Mouse (Mus musculus) ovary, postnatal 36 days (tissue): Measurements from ENCODE around the gene Cep295nl.
"Not testable (repeated sequence)": the region's sequence is repeated elsewhere in the genome, so short reads cannot be mapped to it uniquely, and the experiment has no call there.

Source experiments
- DNase-seq: peaks from one replicate; pipeline ENCODE4 v3.0.0; 2022; ENCODE audit warnings: low spot score, mixed read lengths

Gene Cep295nl

GRCm38 (mm10) chr11:118321500-118321899 is 20.8 kb downstream of the Cep295nl start:
- no peak for DNase-seq

GRCm38 (mm10) chr11:118318678-118319077 is 23.6 kb downstream of the Cep295nl start:
- DNase-seq = no peak

GRCm38 (mm10) chr11:118317129-118317528 is 25.2 kb downstream of the Cep295nl start:
- DNase-seq = peak; percentile 38

- DNase-seq = no peak
Measured at GRCm38 (mm10) chr11:118316231-118316806, 26.0 kb downstream of the Cep295nl start.

- no peak for DNase-seq
Measured at GRCm38 (mm10) chr11:118312132-118312723, 30.1 kb downstream of the Cep295nl start.

GRCm38 (mm10) chr11:118307962-118308361 is 34.3 kb downstream of the Cep295nl start:
- not testable (repeated sequence) for DNase-seq

GRCm38 (mm10) chr11:118303959-118304358 is 38.3 kb downstream of the Cep295nl start:
- not testable (repeated sequence) for DNase-seq

- no peak for DNase-seq
Measured at GRCm38 (mm10) chr11:118298810-118299209, 43.5 kb downstream of the Cep295nl start.

GRCm38 (mm10) chr11:118297967-118298366 is 44.3 kb downstream of the Cep295nl start:
- DNase-seq = no peak

GRCm38 (mm10) chr11:118295026-118295425 is 47.3 kb downstream of the Cep295nl start:
- DNase-seq = no peak

GRCm38 (mm10) chr11:118292671-118293070 is 49.6 kb downstream of the Cep295nl start:
- no peak for DNase-seq

- peak; percentile 99 for DNase-seq
Measured at GRCm38 (mm10) chr11:118289999-118290889, 52.1 kb downstream of the Cep295nl start, which contains the start of gene Usp36. Gene Usp36, minus strand, starts transcription at chr11:118290244.

- no peak for DNase-seq
Measured at GRCm38 (mm10) chr11:118289562-118289961, 52.7 kb downstream of the Cep295nl start.

GRCm38 (mm10) chr11:118289037-118289511 is 53.2 kb downstream of the Cep295nl start:
- DNase-seq = no peak

GRCm38 (mm10) chr11:118287573-118287972 is 54.7 kb downstream of the Cep295nl start:
- no peak for DNase-seq

- no peak for DNase-seq
Measured at GRCm38 (mm10) chr11:118286434-118286833, 55.9 kb downstream of the Cep295nl start.

GRCm38 (mm10) chr11:118285791-118286190 is 56.5 kb downstream of the Cep295nl start:
- no peak for DNase-seq
